20 mouse cellular contexts compared by ENCODE assay signal in the genomic region with DNA sequence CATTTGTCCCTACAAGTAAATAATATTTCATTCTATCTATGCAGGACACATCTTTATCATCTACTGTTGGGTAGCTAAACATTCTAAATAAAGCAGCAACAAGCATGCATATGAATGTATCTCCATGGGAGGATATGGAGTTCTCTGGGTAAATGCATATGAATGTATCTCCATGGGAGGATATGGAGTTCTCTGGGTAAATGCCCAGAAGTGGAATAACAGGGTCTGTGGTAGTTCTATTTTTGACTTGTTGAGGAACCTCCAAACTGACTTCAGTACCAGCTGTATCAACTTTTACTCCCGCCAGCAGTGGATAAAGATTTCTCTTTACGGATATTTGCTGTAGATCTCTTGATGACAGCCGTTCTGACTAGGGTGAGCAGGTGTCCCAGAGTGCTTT. TPM values are rescaled to one million over a fixed set of nuclear protein-coding genes. Genes with fewer than 3 reads are reported as not detected.
"Had no signal": no experiment of that assay in that cellular context is flagged by ENCODE, and none has a peak within 500 bp of the region (broad histone marks: within the 10 kb centered on the region; RNA-seq: fewer than 3 reads in every experiment).

No protein-coding gene starts in this region.

- H3K36me3 ChIP-seq: midbrain, embryonic 10.5 days; midbrain, embryonic 12.5 days; neural tube, embryonic 13.5 days; neural tube, embryonic 15.5 days had no signal

- H3K9me3 ChIP-seq: midbrain, embryonic 12.5 days; neural tube, embryonic 15.5 days had no signal

- H3K4me2 ChIP-seq: lung, embryonic 14.5 days; midbrain, embryonic 12.5 days; neural tube, embryonic 13.5 days; neural tube, embryonic 15.5 days had no signal

- ATAC-seq: midbrain, embryonic 16.5 days had no signal

- H3K27ac ChIP-seq: midbrain, embryonic 10.5 days; midbrain, embryonic 12.5 days; neural tube, embryonic 13.5 days; neural tube, embryonic 15.5 days had no signal

- DNase-seq: lung, embryonic 14.5 days; lung, postnatal 10 days; lung, postnatal 4 days; midbrain, embryonic 14.5 days; retina, postnatal 1 day; right cerebral cortex, adult 18-20 months; right cerebral cortex, postnatal 25 days; right cerebral cortex, postnatal 4 days; spleen, adult 18-20 months; thymus, adult 18-20 months; thymus, postnatal 14 days; thymus, postnatal 36 days had no signal

- H3K27me3 ChIP-seq: midbrain, embryonic 12.5 days; neural tube, embryonic 13.5 days; neural tube, embryonic 15.5 days had no signal

- H3K4me1 ChIP-seq: midbrain, embryonic 10.5 days; midbrain, embryonic 12.5 days; neural tube, embryonic 13.5 days; neural tube, embryonic 15.5 days had no signal

- H3K4me3 ChIP-seq: midbrain, embryonic 10.5 days; midbrain, embryonic 12.5 days; myocyte; neural tube, embryonic 13.5 days; neural tube, embryonic 15.5 days had no signal

- H3K9ac ChIP-seq: lung, embryonic 14.5 days; midbrain, embryonic 12.5 days; neural tube, embryonic 13.5 days; neural tube, embryonic 15.5 days had no signal

RNA-seq across cellular contexts. Expression of a gene that starts 12.3 kb away (rescaled TPM):
- polyA plus RNA-seq: lung, embryonic 16.5 days; myocyte; stomach, embryonic 16.5 days had no signal

RNA-seq across cellular contexts. Expression of a gene that starts 52.4 kb away (rescaled TPM):
- polyA plus RNA-seq: myocyte had no signal
